Mouse (Mus musculus) monocyte, adult 5-6 weeks (primary cell): ENCODE data around the gene Tmem86a. TPM values are rescaled to one million over a fixed set of nuclear protein-coding genes. Genes with fewer than 3 reads are reported as not detected.
A peak's percentile ranks its signal among the peaks of the same experiment; 100 is the strongest.

ENCODE experiments used
- ATAC-seq: fragments of 153-309, 156-312 bp; replicated peaks from 2 replicates; pipeline ENCODE4 v1.8.0; 2017; ENCODE audit warnings: mild to moderate bottlenecking; ENCODE audit not compliant: low TSS enrichment, insufficient number of reproducible peaks, severe bottlenecking, poor library complexity, low FRiP score
- total RNA-seq: library from RNA; stranded (forward); fragments of 200-1000, 200-491, 200-594 nt; gene quantifications from 3 replicates; pipeline ENCODE4 v1.2.3, GENCODE M21; 2017

Tmem86a gene
- total RNA-seq, 1 experiment from 2014 or later = 7.5 TPM

DNA sequence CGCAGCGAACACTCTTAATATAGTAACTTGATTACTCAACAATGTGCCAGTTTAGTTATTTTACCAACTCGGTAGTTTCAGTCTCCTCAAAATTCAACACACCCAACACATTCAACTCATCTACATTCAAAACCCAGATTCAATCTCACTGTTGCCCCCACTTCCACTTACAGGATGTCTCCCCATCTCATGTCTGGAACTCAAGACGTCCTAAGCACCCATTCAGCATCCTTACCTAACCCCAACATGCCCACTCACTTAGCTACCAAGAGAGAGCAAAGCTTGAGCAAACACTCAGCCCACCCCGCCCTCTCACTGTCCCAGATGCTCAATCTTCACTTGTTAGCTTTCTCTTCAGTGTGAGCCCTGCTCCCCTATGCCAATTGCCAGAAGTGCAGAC is 11.2 kb downstream of the Tmem86a start:
- no peak for ATAC-seq

DNA sequence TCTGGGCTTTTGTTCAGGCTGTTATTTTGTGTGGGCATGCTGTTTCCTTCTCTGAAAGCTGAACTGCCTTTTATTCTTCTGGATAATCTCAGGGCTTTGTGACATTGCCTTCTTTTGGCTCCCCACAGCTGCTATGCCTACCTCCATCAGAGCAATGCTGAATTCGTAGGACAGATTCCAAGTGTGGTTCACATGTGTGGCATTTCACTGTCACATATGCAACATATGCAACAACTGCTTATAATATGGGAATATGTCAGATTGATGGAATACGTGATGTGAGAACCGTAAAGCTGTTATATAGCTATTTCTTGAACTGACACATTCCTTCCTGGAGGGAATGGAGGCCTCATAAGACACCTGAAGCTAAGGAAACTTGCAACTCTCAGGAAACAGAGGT is 16.5 kb downstream of the Tmem86a start:
- no peak for ATAC-seq

DNA sequence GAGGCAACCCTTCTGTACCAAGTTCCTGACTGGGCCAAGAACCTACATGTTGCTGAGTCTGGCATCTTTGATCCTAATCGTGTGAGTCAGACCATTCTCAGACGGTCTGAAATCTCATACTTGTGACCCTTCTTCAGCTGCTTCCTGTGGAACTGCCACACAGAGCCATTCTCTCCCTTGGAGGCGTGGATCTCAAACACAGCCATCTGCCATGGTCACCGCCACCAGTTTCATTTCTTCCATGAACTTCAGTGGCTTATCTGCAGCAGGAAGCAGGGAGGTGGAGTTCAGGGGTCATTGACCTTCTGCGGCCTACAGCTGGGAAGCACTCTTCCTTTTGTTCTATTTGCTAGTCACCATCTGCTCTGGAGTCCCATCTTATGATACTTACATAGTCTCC is 17.5 kb downstream of the Tmem86a start:
- ATAC-seq = no peak

DNA sequence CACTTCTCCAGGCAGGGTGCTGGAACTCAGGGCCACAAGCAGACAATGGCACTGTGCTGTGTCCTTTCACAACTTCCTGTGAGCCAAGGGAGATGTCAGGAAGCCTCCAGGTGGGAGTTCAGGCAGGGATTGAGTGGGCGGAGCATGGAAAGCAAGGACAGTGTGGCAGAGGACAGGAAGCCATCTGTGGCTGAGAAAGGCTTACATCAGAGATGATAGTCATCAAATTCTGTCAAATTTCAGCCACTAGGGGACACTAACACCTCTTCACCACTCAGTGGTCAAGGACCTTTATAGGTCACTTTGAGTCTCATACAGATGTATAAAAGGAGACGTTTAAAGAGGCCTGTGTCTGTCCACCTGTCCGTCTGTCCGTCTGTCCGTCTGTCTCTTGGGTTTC is 22.1 kb downstream of the Tmem86a start:
- ATAC-seq = no peak

DNA sequence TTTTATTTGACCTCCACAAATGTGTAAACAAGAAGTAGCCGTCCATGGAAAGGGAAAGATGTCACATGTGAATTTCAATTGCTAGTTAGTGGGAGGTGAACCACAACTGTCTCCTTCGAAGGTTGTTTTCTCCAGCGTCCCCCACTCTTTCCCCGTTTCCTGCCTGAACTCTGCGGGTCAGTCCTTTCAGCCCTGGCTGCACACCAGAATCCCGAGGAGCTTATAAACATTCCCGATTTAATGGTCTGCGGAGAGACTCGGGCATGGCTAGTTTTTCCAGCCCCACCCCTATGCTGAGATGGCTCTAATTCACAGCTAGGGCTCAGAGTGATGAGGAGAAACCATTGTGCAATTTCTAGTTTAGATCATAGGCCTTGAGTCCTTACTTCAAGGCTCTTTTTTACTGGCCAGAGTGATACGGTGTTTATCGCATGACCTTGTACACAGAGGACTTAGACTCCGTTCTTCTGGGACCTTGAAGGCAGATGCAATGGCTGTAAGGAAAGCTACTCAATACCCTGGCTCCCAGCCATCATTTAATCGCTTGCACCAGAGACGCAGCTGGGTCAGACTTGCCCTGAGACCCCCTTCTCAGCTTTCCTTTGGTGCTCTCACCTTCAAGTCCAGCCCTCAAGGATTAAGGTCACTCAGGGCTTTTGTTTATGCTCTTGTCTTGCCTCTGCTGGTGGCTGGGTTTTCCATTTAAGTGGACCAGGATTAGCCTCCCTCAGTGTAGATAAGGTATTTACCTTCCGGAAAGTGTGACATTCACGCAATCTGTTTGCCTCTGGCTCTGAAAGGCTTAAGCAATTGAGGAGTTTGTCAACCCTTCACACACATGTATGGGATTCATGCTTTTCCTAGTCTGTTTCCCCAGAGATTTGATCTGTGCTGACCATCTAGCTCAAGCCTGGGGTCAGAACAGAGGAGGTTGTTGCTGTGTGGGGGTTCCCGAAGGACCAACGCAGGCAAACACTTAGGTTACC is 23.4 kb downstream of the Tmem86a start:
- ATAC-seq = no peak

DNA sequence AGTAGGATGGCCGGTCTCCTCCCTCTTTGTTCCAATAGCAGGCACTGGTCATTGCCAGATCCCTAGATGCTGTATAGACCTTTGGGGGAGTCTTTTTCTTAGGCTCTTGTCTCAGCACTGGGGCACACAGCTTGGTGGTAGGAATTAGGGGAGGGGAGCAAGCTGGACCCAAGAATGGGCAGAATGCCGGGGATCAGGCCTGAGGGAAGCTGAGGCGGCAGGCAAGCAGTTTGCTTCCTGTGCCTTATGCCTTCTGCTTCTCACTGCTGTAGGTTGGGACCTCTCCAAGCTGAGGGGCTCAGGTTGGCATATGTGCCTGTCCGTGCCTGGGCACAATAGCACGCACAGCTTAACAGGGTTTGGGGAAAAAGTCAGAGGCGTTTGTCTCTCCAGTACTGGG is 25.8 kb downstream of the Tmem86a start:
- no peak for ATAC-seq

DNA sequence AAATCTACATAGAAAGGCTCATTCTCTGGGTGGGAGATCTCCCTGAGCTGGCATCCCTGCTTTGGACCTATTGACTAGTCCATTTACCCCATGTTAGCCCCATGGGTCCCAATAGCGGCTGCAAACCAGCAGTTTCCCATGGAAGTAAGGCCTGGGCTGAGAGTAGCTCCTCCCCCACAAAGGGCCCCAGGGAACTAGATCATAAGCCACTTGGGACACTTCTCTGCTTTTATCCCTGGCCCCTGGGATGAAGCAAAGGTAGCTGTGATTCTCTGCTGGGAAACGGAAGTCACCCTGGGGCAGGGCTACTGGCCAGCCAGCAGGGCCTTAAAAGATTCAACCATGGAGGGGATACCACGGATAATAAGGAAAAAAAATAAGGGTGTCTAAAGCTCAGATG is 26.3 kb downstream of the Tmem86a start:
- no peak for ATAC-seq

DNA sequence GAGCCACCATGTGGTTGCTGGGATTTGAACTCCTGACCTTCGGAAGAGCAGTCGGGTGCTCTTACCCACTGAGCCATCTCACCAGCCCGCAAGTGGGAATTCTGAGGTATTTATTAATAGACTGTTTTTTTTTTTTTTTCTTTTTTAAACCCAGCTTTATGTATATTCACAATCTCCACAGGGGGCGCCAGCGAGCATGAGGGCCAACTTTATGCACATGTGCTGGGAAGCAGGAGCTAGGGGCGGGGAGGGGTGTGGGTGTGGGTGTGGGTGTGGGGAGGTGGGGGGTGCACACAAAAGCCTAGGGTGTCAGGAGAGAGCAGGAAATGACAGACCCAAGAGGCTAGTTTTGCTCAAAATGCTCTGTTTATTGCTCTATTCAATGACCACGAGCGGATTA is 27.1 kb downstream of the Tmem86a start:
- ATAC-seq = no peak

DNA sequence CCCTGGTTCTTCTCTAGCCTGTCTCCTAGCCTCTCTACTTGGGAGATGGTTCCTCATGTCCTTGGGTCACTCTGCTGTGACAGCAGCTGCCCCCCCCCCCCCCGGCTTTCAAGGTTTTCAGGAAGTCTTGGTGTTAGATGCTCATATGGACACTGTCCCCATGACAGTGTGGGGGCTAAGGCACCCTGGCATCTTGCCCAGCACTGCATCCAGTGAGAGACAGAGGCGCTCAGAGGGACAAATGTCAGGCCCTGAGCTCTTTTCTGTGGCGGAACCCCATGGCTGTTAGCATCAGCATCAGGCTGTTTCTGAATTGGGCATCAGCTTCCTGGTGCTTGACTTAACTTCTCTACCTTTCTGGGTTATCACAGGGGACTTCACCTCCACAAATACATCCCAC is 30.5 kb downstream of the Tmem86a start:
- ATAC-seq = no peak

DNA sequence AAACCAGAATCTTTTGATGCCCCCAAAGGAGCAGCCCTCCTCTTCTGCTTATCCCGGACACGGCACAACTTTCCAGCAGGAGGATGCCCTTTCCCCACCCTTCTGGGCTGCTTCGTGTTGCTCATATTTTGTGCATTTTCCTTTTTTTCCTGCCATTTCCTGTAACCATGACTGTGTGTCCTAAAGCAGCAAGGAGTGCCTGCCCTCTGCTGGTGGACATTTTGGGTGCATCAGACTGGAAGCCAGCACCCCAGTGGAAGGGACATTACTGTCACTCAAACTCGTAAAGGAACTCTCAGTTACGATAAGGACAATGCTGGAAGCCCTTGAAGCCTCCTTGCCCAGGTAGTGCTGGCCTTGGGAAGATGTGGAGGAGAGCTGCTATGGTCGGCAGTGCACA is 30.9 kb downstream of the Tmem86a start:
- peak; percentile 61; the same call in 1 of the 2 replicates for ATAC-seq

DNA sequence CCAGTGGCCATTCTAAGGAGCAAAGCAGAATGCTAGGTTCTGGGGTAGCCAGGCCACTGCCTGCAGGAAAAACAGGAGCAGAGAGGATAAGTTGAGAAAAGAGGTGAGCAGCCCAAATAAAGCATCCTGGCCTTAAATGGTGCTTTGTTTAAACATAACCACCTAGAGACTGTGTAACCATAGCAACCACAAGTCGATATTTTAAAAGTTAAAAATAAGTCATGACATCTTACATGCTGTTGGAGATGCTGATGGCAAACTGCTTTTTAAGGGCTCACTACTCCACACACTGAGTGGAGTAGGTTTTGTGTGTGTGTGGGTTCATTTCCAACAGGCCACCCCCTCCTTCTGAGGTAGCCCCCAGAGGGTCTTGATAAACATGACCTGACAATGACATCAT is 34.7 kb downstream of the Tmem86a start:
- ATAC-seq = no peak

DNA sequence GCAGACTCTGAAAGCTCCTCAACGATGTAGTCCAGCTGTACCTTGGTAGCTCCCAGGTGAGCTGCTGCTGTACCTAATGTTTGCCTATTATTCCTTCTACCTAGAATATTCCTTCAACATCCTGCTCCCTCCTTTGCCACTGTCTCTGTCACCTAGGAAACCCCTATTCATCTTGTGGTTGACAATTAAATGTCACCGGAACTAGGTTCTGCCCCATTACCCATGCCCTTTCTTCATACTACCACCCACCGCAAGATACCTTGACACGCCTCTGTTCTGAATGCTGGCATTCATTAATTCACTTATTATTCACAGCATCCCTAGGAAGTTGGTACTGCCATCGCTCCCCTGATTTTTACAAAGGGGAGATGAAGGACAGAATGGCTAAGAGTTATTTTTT is 43.5 kb downstream of the Tmem86a start:
- ATAC-seq = no peak

DNA sequence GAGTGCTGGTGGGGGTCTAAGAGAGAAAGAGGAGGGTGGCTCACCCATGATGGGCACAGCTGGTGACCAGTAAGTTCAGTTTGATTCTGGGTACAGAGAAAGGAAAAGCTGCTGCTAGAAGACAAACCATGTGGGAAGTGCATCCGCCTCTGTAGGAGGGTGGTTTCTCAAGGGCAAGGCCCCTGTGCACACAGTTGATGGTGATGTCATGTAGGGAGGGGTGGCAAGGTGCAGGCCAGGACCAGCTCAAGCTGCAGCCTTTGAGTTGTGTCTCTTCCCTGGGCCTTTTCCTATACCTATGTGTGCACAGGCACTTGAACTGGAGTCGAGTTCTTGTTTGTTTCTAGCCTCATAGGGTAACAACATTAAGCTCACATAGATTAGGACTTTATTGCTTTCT is 44.6 kb downstream of the Tmem86a start:
- ATAC-seq = no peak

DNA sequence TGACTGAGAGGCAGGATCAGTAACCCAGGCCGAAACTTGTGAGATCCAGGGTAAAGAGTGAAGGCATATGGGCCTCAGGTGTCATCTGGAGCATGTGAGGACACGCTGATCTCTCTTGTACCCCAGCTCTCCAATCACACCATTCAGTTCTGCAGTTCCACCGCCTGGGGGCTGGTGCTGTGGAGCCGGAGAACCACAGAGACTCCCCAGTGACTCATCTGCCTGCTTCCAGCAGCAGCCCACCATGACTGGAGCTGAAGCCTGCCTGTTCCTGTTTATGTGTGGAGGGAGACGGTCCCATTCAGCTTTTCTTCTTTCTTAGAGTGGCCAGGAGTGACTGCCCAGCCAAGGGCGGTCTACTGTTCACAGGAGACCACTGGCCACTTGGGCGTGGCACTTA is 47.6 kb downstream of the Tmem86a start:
- ATAC-seq = no peak

DNA sequence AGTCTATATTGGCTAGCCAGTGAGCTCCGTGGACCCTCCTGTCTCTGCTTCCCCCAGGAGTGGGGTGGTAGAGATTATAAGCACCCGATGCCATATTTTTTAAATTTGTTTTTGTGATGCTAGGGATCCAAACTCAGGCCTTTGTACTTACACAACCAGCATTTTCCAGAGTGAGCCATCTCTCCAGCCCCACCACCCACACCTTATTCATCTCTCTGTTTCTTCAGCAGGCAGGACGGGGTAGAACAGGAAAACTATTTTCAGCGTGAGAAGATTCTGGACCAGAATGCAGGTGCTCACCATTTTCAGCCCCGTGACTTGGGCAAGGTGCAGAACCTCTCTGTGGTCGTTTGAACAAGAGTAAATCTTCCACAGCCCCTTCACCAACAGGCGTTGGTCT is 48.9 kb downstream of the Tmem86a start:
- no peak for ATAC-seq

DNA sequence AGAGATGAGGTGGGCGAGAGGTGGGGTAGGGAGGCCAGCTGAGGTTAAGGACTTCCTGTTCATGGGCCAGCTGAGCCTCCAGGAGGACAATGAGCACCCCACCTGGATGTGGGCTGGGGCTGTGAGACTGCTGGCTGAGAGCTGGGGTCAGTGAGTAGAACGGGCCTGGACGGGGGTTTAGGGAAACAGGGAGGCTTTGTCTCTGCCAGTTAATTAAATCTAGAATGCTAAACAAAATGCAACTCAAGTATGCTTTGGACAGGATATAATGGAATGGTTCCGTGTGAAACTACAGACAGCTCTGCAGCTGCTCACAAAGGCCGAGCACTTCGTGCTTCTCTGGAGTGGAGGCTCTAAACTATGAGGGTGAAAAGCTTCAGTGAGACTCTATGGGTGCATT is 50.2 kb downstream of the Tmem86a start:
- no peak for ATAC-seq

DNA sequence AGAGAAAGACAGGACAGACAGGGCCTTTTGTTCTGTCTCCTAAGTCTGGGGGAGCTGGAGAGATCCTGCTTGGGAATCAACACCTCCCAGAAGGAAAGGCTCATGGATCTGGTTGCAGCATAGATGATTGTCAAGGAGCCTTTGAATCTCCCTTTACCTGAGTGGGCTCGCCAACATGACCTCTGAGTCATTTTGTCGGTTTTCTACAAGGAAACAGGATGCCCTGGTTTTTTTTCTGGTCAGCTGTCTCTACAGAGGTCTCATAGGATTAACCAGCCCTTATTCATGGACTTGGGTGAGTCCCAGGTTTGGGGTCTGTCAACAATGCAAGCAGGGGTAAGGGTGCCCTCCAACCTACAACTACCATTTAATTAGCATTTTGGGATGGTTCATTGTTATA is 52.6 kb downstream of the Tmem86a start:
- no peak for ATAC-seq

DNA sequence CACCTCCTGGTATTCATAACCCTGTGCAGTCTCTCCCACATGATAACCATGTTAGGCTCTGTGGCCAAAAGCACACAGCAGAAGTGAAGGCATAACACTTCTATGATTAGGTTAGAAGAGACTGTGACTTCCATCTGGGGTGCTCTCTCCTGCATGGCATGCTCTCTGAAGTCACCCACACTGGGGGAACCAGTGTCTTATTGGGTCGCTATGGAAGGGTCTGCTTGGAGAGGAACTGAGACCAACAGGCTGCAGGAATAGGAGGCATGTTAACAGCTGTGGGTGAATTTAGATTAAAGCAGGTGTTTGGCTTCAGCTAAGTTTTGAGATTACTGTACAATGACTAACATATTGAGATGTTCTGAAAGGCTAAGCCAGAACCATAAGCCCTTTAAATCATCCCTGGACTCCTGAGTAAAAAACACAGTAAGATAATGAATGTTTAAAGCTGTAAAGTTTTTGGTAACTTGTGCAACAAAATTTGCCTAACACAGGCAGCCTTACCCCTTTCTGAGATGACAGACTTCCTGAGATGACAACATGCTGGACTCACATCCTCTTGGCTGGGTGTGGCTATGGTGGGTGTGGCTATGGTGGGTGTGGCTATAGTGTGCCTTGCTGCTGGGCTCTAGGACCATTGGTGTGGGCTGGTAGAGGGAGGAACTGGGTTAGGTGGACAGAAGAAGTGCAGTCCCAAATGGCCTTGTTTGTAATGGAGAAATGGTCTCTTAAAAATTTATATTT is 53.4 kb downstream of the Tmem86a start:
- ATAC-seq = peak; percentile 99
